Mouse (Mus musculus) spleen, adult 2 months (tissue): ENCODE measurements around the gene Hoxd9. TPM values are rescaled to one million over a fixed set of nuclear protein-coding genes. Genes with fewer than 3 reads are reported as not detected.
A peak's percentile ranks its signal among the peaks of the same experiment; 100 is the strongest.

ENCODE experiments used
- DNase-seq, 2 experiments: peaks; one replicate each; pipeline versions ENCODE4 v3.0.0 to v3.0.0-alpha.2; 2012 to 2021; ENCODE audit warnings: low spot score in 2 of 2, low read depth in 1 of 2
- H3K27ac ChIP-seq: fragments of 200-500 bp; 2 replicates; pipeline ENCODE4 v1.5.1; 2012; ENCODE audit warnings: low read length, inconsistent platforms; ENCODE audit not compliant: insufficient read depth
- H3K27me3 ChIP-seq: fragments of 200-500 bp; 2 replicates; pipeline ENCODE4 v1.6.1; 2012; ENCODE audit warnings: mild to moderate bottlenecking, moderate library complexity, low read length, inconsistent platforms; ENCODE audit not compliant: control insufficient read depth, insufficient read depth
- H3K36me3 ChIP-seq: fragments of 200-500 bp; 2 replicates; pipeline ENCODE4 v1.6.1; 2012; ENCODE audit warnings: mild to moderate bottlenecking, low read length, inconsistent platforms; ENCODE audit not compliant: control insufficient read depth, insufficient read depth
- H3K4me1 ChIP-seq: fragments of 200-500 bp; 2 replicates; pipeline ENCODE4 v1.6.1; 2011; ENCODE audit warnings: inconsistent platforms; ENCODE audit not compliant: control insufficient read depth, insufficient read depth, insufficient read length
- H3K4me3 ChIP-seq: fragments of 200-500 bp; 2 replicates; pipeline ENCODE4 v1.5.1; 2011; ENCODE audit warnings: mild to moderate bottlenecking, inconsistent platforms; ENCODE audit not compliant: insufficient read depth, insufficient read length; ENCODE audit errors: extremely low read depth
- CTCF ChIP-seq: fragments of 200-500 bp; IDR thresholded peaks from 2 replicates; pipeline ENCODE4 v1.5.1; 2011; ENCODE audit warnings: mild to moderate bottlenecking, inconsistent platforms; ENCODE audit not compliant: insufficient read depth, insufficient read length, insufficient replicate concordance; ENCODE audit errors: extremely low read depth
- POLR2A ChIP-seq: fragments of 200-500 bp; IDR thresholded peaks from 2 replicates; pipeline ENCODE4 v1.6.1; 2011; ENCODE audit warnings: low read depth, low read length, inconsistent platforms
- WGBS: fragments of 180-500 bp; shearing (Covaris S2); methylation state at CpG from one replicate; pipeline ENCODE4 v1.1.7; 2018; 5-methylcytosine and 5-hydroxymethylcytosine counted together
- polyA plus RNA-seq: library from polyadenylated mRNA; depleted of rRNA; stranded (reverse); fragments of >200 nt; gene quantifications from 2 replicates; pipeline ENCODE4 v1.2.3, GENCODE M21; 2012

The Hoxd9 gene
- polyA plus RNA-seq, 1 experiment: 0.06 TPM

GRCm38 (mm10) chr2:74695813-74696430, 1.6 kb upstream of the Hoxd9 start:
- DNase-seq: no peak
- H3K4me3 ChIP-seq: no peak overlapping the region
- TF ChIP-seq POLR2A: no peak
- TF ChIP-seq CTCF: no peak
- WGBS: 20% methylated on average over 7 of the region's 7 CpGs
- H3K4me1 ChIP-seq: peaks cover 9% of the 10 kb centered on the region; the same call in 1 of the 2 replicates
- no peaks in the 10 kb centered on the region for H3K36me3 ChIP-seq
- peaks cover 60% of the 10 kb centered on the region for H3K27me3 ChIP-seq
- no peak overlapping the region for H3K27ac ChIP-seq

GRCm38 (mm10) chr2:74696442-74697335, 838 bp upstream of the Hoxd9 start:
- Histone ChIP-seq H3K27me3 (peaks cover 53% of the 10 kb centered on the region), H3K36me3 (no peaks in the 10 kb centered on the region), H3K27ac (no peak overlapping the region), H3K4me3 (no peak overlapping the region), H3K4me1 (peaks cover 9% of the 10 kb centered on the region; the same call in 1 of the 2 replicates)
- DNase-seq: no peak
- 14% methylated on average over 34 of the region's 34 CpGs for WGBS
- TF ChIP-seq POLR2A (no peak), CTCF (no peak)

- 4% methylated on average over 81 of the region's 86 CpGs for WGBS
- no peak for TF ChIP-seq POLR2A
- no peak for TF ChIP-seq CTCF
- Histone ChIP-seq H3K4me3 (peak overlapping the region; percentile 35; the same call in 1 of the 2 replicates), H3K36me3 (no peaks in the 10 kb centered on the region), H3K27me3 (peaks cover 47% of the 10 kb centered on the region), H3K27ac (no peak overlapping the region), H3K4me1 (peaks cover 9% of the 10 kb centered on the region; the same call in 1 of the 2 replicates)
- no peak for DNase-seq
Observed at GRCm38 (mm10) chr2:74698201-74699052, 900 bp downstream of the Hoxd9 start.

GRCm38 (mm10) chr2:74699053-74699430, 1.5 kb downstream of the Hoxd9 start:
- no peak overlapping the region for H3K4me3 ChIP-seq
- H3K27ac ChIP-seq: no peak overlapping the region
- TF ChIP-seq CTCF (no peak), POLR2A (no peak)
- 11% methylated on average over 17 of the region's 17 CpGs for WGBS
- H3K27me3 ChIP-seq: peaks cover 50% of the 10 kb centered on the region
- no peaks in the 10 kb centered on the region for H3K36me3 ChIP-seq
- peaks cover 9% of the 10 kb centered on the region; the same call in 1 of the 2 replicates for H3K4me1 ChIP-seq
- no peak for DNase-seq

- Histone ChIP-seq H3K27ac (no peak overlapping the region), H3K4me3 (no peak overlapping the region), H3K27me3 (peaks cover 52% of the 10 kb centered on the region), H3K36me3 (no peaks in the 10 kb centered on the region), H3K4me1 (peaks cover 9% of the 10 kb centered on the region; the same call in 1 of the 2 replicates)
- no peak for TF ChIP-seq CTCF
- no peak for TF ChIP-seq POLR2A
- DNase-seq: no peak
- WGBS: 29% methylated on average over 23 of the region's 23 CpGs
Observed at GRCm38 (mm10) chr2:74699664-74700545, 2.4 kb downstream of the Hoxd9 start.
